Mouse (Mus musculus) liver, embryonic 13.5 days (tissue): ENCODE results near the gene Ctsk. TPM values are rescaled to one million over a fixed set of nuclear protein-coding genes. Genes with fewer than 3 reads are reported as not detected.
A peak's percentile ranks its signal among the peaks of the same experiment; 100 is the strongest.

Experiments used
- ATAC-seq: fragments of 200-750 bp; cut with Nextera tagmentation; 2 replicates; pipeline ENCODE4 v1.8.0; 2017; ENCODE audit warnings: low read depth, mild to moderate bottlenecking, moderate number of reproducible peaks, moderate library complexity
- DNase-seq: peaks from one replicate; pipeline ENCODE4 v3.0.0; 2022
- H3K27ac ChIP-seq: fragments of 300-500 bp; sonication (generic); 2 replicates; pipeline ENCODE4 v1.5.1; 2015; ENCODE audit warnings: moderate library complexity, mild to moderate bottlenecking, inconsistent platforms
- H3K27me3 ChIP-seq: fragments of 300-500 bp; sonication (generic); 2 replicates; pipeline ENCODE4 v1.6.1; 2015; ENCODE audit warnings: mild to moderate bottlenecking, inconsistent platforms
- H3K36me3 ChIP-seq: fragments of 300-500 bp; sonication (generic); 2 replicates; pipeline ENCODE4 v1.6.1; 2015; ENCODE audit warnings: mild to moderate bottlenecking, inconsistent platforms
- H3K4me1 ChIP-seq: fragments of 300-500 bp; sonication (generic); replicated peaks from 2 replicates; pipeline ENCODE4 v1.6.1; 2015; ENCODE audit warnings: inconsistent platforms
- H3K4me2 ChIP-seq: fragments of 300-500 bp; sonication (generic); 2 replicates; pipeline ENCODE4 v1.6.1; 2015; ENCODE audit warnings: inconsistent platforms, mild to moderate bottlenecking, moderate library complexity
- H3K4me3 ChIP-seq: fragments of 300-500 bp; sonication (generic); replicated peaks from 2 replicates; pipeline ENCODE4 v1.5.1; 2015; ENCODE audit warnings: mild to moderate bottlenecking, inconsistent platforms
- H3K9ac ChIP-seq: fragments of 300-500 bp; sonication (generic); 2 replicates; pipeline ENCODE4 v1.6.1; 2015; ENCODE audit warnings: mild to moderate bottlenecking, inconsistent platforms
- H3K9me3 ChIP-seq: fragments of 300-500 bp; sonication (generic); replicated peaks from 2 replicates; pipeline ENCODE4 v1.6.1; 2016; ENCODE audit warnings: inconsistent platforms
- WGBS: fragments of 180-500 bp; shearing (Covaris S2); methylation state at CpG from one replicate; pipeline ENCODE4 v1.1.7; 2015; ENCODE audit not compliant: insufficient replicate concordance; 5-methylcytosine and 5-hydroxymethylcytosine counted together
- polyA plus RNA-seq: library from polyadenylated mRNA; unstranded; fragments of >200 nt; fragmentation: Nextera tagmentation; extraction: Ambion mirVana; gene quantifications from 2 replicates; pipeline ENCODE4 v1.2.1, GENCODE M21; 2015

Ctsk gene
- polyA plus RNA-seq, 1 experiment from 2014 or later = 1.7 TPM

- Histone ChIP-seq H3K4me2 (no peak overlapping the region), H3K27ac (no peak overlapping the region; the same call in 1 of the 2 replicates), H3K9ac (no peak overlapping the region), H3K4me1 (no peaks in the 10 kb centered on the region), H3K9me3 (no peaks in the 10 kb centered on the region), H3K27me3 (no peaks in the 10 kb centered on the region), H3K4me3 (no peak overlapping the region), H3K36me3 (peaks cover 34% of the 10 kb centered on the region)
- 87% methylated on average over 2 of the region's 2 CpGs for WGBS
- no peak for DNase-seq
- ATAC-seq = no peak
These were observed 827 bp upstream of the Ctsk start for GRCm38 (mm10) chr3:95498229-95498628.

- H3K4me1 ChIP-seq = no peaks in the 10 kb centered on the region
- no peak overlapping the region for H3K4me2 ChIP-seq
- H3K4me3 ChIP-seq = no peak overlapping the region
- H3K9ac ChIP-seq = no peak overlapping the region
- H3K9me3 ChIP-seq = no peaks in the 10 kb centered on the region
- WGBS = 61% methylated on average over 10 of the region's 10 CpGs
- H3K27ac ChIP-seq = no peak overlapping the region
- H3K36me3 ChIP-seq = peaks cover 20% of the 10 kb centered on the region
- ATAC-seq = no peak
- DNase-seq = no peak
- no peaks in the 10 kb centered on the region for H3K27me3 ChIP-seq
These were observed 562 bp downstream of the Ctsk start for GRCm38 (mm10) chr3:95499496-95500140.

- H3K27ac ChIP-seq = no peak overlapping the region
- H3K4me1 ChIP-seq = no peaks in the 10 kb centered on the region
- no peaks in the 10 kb centered on the region for H3K36me3 ChIP-seq
- H3K9me3 ChIP-seq = no peaks in the 10 kb centered on the region
- ATAC-seq (no peak), DNase-seq (no peak)
- H3K4me3 ChIP-seq = no peak overlapping the region
- H3K4me2 ChIP-seq = no peak overlapping the region
- H3K27me3 ChIP-seq = no peaks in the 10 kb centered on the region
- 60% methylated on average over 2 of the region's 2 CpGs for WGBS
- no peak overlapping the region for H3K9ac ChIP-seq
These were observed 3.3 kb downstream of the Ctsk start for GRCm38 (mm10) chr3:95502312-95502711.

- Histone ChIP-seq H3K4me2 (no peak overlapping the region), H3K4me3 (no peak overlapping the region), H3K9me3 (no peaks in the 10 kb centered on the region), H3K27me3 (no peaks in the 10 kb centered on the region), H3K36me3 (no peaks in the 10 kb centered on the region), H3K4me1 (peaks cover 19% of the 10 kb centered on the region), H3K9ac (no peak overlapping the region), H3K27ac (no peak overlapping the region)
- DNase-seq (no peak), ATAC-seq (no peak)
- WGBS = 65% methylated on average over 6 of the region's 6 CpGs
These were observed 10.3 kb downstream of the Ctsk start for GRCm38 (mm10) chr3:95509348-95509747.

- DNase-seq = no peak
- ATAC-seq = no peak
These were observed 12.6 kb downstream of the Ctsk start for GRCm38 (mm10) chr3:95511611-95512180.

GRCm38 (mm10) chr3:95516614-95517041, 17.6 kb downstream of the Ctsk start:
- Histone ChIP-seq H3K27me3 (no peaks in the 10 kb centered on the region), H3K4me2 (peak overlapping the region; percentile 62), H3K4me3 (peak overlapping the region; percentile 23), H3K9me3 (no peaks in the 10 kb centered on the region), H3K4me1 (peaks cover 76% of the 10 kb centered on the region), H3K27ac (peak overlapping the region; percentile 95), H3K36me3 (no peaks in the 10 kb centered on the region), H3K9ac (peak overlapping the region; percentile 66)
- ATAC-seq (peak; percentile 86), DNase-seq (peak; percentile 80)
- 17% methylated on average over 3 of the region's 3 CpGs for WGBS

More at GRCm38 (mm10) chr3:95511611-95512180, 12.6 kb downstream of the Ctsk start:
- no peaks in the 10 kb centered on the region for H3K36me3 ChIP-seq
- H3K9me3 ChIP-seq = no peaks in the 10 kb centered on the region
- 0 out of 2 replicates have a peak overlapping the region, but pooled peaks have one; percentile 20 for H3K9ac ChIP-seq
- peaks cover 38% of the 10 kb centered on the region for H3K4me1 ChIP-seq
- WGBS = 51% methylated on average over 9 of the region's 9 CpGs
- no peaks in the 10 kb centered on the region for H3K27me3 ChIP-seq
- no peak overlapping the region for H3K4me3 ChIP-seq
- no peak overlapping the region for H3K4me2 ChIP-seq
- peak overlapping the region; percentile 36; the same call in 1 of the 2 replicates for H3K27ac ChIP-seq

- WGBS = 13% methylated on average over 10 of the region's 10 CpGs
- no peak for ATAC-seq
- Histone ChIP-seq H3K36me3 (no peaks in the 10 kb centered on the region), H3K9me3 (no peaks in the 10 kb centered on the region), H3K9ac (peak overlapping the region; percentile 66), H3K4me3 (no peak overlapping the region), H3K27me3 (no peaks in the 10 kb centered on the region), H3K27ac (peak overlapping the region; percentile 95), H3K4me1 (peaks cover 77% of the 10 kb centered on the region), H3K4me2 (peak overlapping the region; percentile 62)
- peak; percentile 70 for DNase-seq
These were observed 18.4 kb downstream of the Ctsk start for GRCm38 (mm10) chr3:95517493-95517898.

- Histone ChIP-seq H3K9ac (peak overlapping the region; percentile 60), H3K4me2 (peak overlapping the region; percentile 56), H3K4me1 (peaks cover 91% of the 10 kb centered on the region), H3K9me3 (no peaks in the 10 kb centered on the region), H3K36me3 (no peaks in the 10 kb centered on the region), H3K27ac (peak overlapping the region; percentile 95), H3K27me3 (no peaks in the 10 kb centered on the region), H3K4me3 (no peak overlapping the region)
- ATAC-seq (peak; percentile 39), DNase-seq (peak; percentile 26)
- 40% methylated on average over 7 of the region's 7 CpGs for WGBS
These were observed 19.8 kb downstream of the Ctsk start for GRCm38 (mm10) chr3:95518891-95519290.

GRCm38 (mm10) chr3:95519315-95519714, 20.3 kb downstream of the Ctsk start:
- H3K4me2 ChIP-seq = peak overlapping the region; percentile 56
- H3K36me3 ChIP-seq = no peaks in the 10 kb centered on the region
- 10% methylated on average over 2 of the region's 2 CpGs for WGBS
- DNase-seq = peak; percentile 84
- no peaks in the 10 kb centered on the region for H3K27me3 ChIP-seq
- peak overlapping the region; percentile 95 for H3K27ac ChIP-seq
- peak; percentile 86 for ATAC-seq
- peak overlapping the region; percentile 78 for H3K9ac ChIP-seq
- peak overlapping the region; percentile 21; the same call in 1 of the 2 replicates for H3K4me3 ChIP-seq
- no peaks in the 10 kb centered on the region for H3K9me3 ChIP-seq
- H3K4me1 ChIP-seq = peaks cover 94% of the 10 kb centered on the region

GRCm38 (mm10) chr3:95520100-95520499, 21.0 kb downstream of the Ctsk start:
- Histone ChIP-seq H3K4me3 (no peak overlapping the region), H3K4me1 (peaks cover 92% of the 10 kb centered on the region), H3K27me3 (no peaks in the 10 kb centered on the region), H3K9ac (peak overlapping the region; percentile 62), H3K27ac (peak overlapping the region; percentile 88), H3K4me2 (0 out of 2 replicates have a peak overlapping the region, but pooled peaks have one; percentile 8), H3K9me3 (no peaks in the 10 kb centered on the region), H3K36me3 (no peaks in the 10 kb centered on the region)
- DNase-seq (no peak), ATAC-seq (no peak)
- 77% methylated on average over 3 of the region's 3 CpGs for WGBS

GRCm38 (mm10) chr3:95521168-95521567, 22.1 kb downstream of the Ctsk start:
- no peak overlapping the region for H3K4me3 ChIP-seq
- H3K4me1 ChIP-seq = peaks cover 88% of the 10 kb centered on the region
- peak overlapping the region; percentile 88 for H3K27ac ChIP-seq
- no peaks in the 10 kb centered on the region for H3K27me3 ChIP-seq
- H3K9me3 ChIP-seq = no peaks in the 10 kb centered on the region
- H3K9ac ChIP-seq = peak overlapping the region; percentile 62
- WGBS = 46% methylated on average over 10 of the region's 10 CpGs
- no peaks in the 10 kb centered on the region for H3K36me3 ChIP-seq
- H3K4me2 ChIP-seq = no peak overlapping the region
- ATAC-seq (no peak), DNase-seq (no peak)
